Mouse (Mus musculus) brain, embryonic 18.5 days (tissue): ENCODE data around the gene Paqr7.

Experiments
- DNase-seq: peaks from one replicate; pipeline ENCODE4 v3.0.0-alpha.2; 2012; ENCODE audit warnings: low read depth, low spot score

Paqr7 gene

DNA sequence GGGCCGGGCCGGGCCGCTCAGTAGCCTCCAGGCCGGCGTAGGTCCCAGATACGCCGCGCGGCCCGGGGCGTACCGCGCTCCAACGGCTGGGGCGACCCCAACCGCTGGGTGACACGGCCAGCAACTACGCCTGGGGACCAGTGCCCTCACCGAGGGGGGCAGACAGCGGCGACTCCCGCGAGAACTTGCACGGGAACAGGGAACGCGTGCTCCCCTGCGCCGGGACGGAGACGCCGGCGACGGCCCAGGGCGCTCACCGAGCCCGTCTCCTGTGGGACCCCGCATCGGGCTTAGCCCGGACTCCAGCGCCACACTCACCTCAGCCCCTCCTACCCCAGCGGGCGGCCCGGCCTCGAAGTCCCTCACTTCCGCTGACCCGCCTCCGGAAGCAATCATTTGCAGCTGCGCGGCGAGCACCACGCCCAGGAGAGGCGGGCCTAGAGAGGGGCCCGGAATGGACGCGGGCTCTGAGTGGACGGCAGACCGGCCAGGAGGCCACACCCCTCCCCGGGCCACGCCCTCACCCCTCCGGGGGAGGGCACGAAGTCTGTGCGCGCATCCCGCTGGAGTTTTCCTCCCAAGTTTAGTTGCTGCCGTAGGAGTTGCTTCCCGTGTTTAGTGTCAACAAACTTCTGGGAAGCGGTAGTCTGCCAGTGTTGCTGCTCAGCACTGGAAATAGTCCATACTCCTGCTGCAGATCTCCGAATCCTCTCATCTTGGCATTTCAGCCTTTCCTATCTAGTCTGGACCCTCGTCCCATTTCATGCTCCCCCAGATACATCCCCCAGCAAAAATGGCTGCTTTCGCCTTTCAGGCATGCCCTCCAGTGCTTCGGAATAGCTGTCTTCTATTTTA is 38.7 kb downstream of the Paqr7 start, which contains the start of gene Mtfr1l:
Mtfr1l (minus strand) TSS at position 456 of the 855 bp plus-strand sequence.
- peak; percentile 86 for DNase-seq

DNA sequence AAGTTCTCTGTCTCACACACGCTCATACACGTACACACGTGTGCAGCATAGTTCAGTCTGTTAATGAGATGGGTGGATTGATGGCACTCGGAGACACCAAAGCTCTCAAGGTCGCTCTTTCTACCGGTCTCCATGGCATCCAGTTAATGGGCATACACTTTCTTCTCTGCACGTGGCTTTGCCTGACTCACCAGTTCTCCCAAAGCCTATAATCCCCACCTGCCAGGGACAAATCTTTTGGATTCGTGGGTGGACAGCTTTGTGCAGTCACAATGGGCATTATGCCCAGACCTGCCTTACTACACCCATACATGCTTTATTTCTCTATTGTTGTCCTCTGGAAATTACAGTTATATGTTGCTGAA is 39.3 kb downstream of the Paqr7 start:
- no peak for DNase-seq

DNA sequence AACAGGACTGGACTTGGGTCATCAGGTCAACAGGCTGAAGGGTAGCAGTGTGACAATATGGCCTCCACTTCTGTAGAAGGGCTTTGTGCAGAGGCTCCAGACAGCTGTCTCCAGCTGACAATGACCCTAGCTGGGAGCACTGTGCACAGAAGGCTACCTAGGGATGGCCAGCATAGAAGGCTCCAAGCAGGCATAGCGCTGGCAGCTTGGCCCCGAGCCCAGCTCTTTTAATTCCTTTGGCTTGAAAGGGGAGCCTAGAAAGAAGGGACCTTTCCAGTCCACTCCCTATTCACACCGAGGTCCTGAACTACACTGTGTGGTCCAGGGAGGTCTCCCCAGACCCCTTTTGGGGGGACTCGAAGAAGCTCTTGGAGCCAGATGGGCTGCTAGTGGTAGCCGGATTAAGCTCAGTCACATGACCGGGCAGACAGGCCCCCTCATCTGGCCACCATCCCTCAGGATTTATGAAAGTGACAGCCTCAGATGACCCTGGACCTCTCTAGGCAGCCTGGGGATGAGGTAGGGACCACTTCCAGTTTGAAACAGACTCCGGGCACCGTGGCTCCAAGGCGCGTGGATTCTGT is 42.6 kb downstream of the Paqr7 start:
- DNase-seq, result no peak

DNA sequence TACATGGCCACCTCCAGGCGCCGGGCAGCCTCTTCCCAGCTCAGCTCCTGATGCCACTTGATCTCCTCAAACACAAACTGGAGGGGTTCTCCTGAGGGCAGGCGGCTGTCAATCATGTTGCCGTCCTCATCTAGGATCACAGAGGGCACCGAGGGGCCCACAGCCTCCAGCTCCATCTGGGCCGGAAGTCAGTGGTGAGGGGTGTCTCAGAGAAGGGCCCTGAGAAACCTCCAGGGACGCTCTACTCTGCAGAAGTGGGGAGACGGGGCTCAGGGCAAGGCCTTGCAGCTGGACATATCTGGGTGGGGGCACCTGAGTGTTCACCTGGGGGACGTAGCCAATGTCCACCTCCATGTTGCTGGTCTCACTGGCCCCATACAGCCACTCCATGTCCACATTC is 46.2 kb downstream of the Paqr7 start:
- DNase-seq, result no peak

DNA sequence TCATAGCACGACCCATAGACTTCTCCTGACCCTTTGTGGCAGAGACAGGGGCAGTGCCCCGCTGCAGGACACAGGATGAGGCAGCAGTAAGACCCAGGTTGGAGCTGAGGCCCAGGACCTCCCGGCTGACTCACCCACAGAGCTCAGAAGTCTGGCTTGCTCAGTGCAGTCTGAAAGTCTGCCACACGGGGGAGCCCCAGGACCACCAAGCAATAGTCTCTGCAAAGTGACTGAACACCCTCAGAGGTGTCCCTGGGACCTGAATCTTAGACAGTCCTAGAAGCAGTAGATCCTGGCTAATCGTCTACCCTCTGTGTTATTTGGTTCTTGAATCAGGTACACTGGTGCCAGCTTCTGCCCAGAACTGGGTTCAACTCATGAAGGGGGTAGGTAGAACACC is 46.8 kb downstream of the Paqr7 start:
- DNase-seq, result peak; percentile 59

DNA sequence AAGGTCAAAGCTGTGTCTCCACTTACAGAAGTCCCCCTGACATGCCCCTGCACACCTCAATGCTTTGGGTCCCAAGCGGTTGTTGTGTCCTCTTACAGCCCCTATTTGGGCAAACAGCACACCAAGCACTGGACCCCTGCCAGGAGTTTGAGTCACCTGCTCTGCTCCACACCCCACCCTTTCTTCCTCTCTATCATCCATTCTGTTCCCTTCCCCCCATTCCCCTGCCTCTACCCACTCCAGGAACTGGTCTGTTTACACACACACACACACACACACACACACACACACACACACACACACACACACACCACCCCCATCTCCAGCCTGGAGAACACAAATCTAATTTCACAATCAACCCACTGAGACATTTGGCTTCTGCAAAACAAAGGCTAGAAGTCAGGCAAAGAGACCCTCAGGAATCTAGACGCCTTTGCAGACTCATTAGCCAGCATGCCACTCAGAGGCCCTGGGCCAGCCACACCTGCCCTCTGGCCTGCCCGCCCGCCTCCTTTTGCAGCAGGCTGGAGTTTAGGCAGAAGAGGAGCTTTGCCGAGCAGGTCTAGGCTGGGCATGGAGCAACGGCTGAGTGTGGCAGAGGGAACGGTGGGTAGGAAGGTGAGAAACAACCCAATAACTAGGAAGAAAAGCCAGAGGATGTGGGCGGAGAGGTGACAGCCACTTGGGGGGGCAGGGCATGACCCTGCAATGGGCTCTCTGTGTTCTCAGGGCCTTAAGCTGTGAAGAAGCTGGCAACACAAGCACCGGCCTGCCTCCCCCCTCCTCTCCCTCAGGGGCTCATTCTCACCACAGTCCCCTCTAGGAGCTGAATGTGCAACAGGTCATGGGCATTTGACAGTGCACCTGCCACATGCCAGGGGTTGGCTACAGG is 50.6 kb downstream of the Paqr7 start:
- DNase-seq, result no peak

DNA sequence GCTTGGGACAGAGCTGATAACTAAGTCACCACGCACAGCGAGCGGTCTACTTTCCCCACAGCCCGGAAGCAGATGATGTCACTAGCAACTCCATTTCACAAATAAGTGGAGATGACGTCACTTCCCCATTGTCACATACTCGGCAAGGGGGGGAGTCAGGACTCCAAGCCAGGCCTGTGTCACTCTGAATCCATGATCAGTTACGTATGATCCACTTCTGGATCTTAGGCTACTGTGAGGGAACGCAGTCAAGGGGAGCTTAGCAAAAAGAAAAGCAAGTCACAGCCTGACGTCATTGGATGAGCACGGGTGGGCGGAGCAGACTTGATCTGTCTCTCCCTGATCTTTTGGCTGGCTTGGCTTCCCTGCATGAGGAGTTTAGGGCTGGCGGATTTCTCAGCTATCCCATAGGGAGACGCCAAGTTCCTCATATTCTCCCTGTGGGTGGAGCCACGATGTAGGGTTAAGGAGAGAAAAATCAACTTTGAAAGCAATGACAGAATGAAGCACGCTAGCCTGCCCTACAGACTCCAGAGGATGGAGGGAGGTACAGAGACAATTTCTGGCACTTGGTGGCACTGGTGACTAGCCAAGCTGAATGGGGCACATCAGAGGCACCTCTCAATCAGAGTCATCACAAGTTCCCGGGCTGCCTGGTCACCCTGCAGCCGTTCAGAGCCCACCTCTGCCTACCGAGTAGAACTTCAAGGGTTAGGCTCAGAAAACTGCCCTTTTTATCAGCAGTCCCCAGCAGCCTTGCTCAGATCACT is 51.9 kb downstream of the Paqr7 start:
- no peak for DNase-seq

DNA sequence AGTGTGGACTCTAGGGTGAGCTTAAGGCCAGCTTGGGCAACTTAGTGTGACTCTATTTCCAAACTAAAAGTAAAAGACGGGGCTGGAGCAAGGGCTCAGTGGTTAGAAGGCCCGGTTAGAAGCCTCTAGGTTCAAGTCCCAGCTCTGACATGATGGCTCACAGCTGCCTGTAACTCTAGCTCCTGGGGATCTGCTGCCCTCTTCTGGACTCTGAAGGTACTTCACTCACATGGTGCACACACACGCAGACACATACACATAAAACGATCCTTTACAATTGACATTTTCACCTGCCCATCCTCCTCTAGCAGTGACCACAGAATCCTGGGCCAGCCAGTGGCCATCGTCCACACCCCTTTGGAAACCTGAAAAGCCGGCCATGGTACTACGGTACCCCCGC is 53.4 kb downstream of the Paqr7 start:
- DNase-seq, result no peak

DNA sequence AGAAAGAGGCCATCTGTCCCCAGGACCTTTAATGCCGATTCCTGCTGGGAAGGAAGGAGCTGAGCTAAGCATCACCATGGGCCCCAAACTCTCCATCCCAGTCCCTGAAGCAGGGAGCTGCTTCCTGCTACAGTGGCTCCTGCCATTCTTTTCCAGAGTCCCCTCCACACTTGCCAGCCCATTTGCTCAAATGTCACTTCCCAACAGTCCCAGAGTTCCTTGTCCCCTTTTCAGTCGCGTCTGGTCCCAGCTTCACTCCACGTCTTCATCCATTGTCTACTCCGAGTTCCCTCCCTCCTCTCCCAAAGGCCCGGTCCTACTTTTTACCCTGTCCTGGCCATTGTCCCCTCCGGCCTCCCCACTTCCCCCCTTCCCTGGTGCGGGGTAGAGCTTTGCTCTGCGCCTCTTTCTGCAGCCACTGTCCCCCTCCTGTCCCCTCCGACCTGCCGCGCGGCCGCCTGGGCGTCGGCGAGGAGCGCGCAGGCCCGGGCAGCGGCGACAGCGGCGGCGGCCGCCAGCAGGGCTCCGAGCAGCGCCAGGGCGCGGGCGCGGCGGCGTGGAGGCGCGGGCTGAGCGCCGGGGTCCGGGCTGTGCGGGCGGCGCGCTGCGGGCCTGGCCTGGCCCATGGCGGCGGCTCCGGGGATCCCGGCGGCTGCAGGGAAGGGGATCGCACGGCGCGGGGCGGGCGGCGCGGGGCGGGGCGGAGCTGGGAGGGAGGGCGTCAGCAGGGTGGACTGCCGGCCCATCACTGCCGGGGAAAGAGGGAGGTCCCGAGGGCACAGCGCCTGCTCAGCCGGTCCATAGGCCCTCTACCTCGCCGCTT is 55.2 kb downstream of the Paqr7 start, which contains the start of gene Selenon:
Selenon (minus strand) TSS at position 673 of the 823 bp plus-strand sequence.
- DNase-seq, result no peak

DNA sequence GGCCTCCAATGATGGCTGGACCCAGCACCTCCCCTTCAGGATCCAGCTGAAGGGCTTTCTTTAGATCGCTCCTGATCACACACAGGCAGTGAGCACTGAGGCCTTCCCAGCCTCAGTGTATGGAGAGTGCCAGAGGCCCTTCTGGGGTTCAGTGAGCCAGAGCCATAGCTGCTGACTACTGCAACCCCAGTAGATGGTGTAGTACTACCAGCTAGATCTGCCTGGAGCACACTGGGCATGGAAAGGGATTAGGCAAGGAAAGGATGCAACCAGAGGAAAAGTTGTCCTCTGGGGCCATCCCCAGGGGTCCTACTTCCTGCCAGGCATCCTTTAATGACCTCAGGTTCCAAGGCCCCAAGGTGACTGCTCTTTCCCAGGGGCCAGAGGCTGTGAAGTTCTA is 57.1 kb downstream of the Paqr7 start:
- DNase-seq, result no peak

DNA sequence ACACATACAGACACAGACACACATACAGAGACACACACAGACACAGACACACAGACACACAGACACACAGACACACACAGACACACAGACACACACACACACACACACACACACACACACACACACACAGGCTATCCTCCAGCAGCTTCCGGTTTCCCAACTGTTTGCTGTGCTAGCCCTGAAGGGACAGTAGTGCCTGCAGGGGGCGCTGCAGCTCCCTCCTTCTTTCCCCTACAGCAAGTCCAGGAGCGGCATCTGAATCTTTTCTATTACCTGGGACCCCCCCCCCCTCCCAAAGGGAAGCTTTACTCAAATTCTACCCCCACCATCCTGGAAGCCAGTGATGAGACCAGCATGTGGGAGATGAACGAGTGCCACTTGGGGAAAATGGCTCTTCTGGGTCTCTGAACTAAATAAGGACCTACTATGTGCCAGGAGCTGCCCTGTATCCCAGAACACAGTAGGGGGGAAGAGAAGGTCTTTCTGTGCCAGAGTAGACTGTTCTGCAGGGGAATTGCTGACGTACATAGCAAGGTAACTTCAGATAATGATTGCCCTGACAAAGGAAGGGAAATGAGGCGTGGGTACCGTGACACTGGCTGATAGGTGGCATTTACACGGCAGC is 59.6 kb downstream of the Paqr7 start:
- DNase-seq, result no peak

DNA sequence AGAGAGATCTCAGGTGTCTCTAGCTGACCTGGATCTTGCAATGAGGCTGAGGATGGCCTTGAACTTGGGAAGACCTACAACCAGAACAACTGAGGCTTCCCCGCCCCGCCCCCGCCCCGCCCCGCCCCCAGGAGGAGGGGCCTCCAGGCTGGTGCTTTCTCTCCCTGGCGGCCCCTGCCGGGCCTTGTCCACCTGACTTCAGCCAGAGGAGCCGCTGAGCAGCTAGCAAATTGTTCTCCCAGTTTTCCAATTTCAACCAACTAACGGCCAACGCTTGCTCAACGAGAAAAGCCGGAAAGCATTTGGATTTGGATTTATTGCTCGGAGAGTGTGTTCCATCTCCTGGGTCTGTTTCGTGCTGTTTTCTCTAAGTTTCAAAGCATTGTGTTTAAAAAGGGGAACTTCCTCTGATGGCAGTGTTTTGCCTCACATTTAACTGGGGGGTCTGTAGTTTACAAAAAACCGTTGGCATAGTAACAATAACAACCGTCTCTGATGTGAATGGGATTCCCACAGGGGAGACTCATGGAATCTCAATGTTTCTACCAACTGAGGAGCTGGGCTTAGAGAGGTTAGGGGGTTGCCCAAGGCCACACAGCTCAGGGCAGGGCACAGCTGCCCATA is 61.2 kb downstream of the Paqr7 start:
- no peak for DNase-seq

DNA sequence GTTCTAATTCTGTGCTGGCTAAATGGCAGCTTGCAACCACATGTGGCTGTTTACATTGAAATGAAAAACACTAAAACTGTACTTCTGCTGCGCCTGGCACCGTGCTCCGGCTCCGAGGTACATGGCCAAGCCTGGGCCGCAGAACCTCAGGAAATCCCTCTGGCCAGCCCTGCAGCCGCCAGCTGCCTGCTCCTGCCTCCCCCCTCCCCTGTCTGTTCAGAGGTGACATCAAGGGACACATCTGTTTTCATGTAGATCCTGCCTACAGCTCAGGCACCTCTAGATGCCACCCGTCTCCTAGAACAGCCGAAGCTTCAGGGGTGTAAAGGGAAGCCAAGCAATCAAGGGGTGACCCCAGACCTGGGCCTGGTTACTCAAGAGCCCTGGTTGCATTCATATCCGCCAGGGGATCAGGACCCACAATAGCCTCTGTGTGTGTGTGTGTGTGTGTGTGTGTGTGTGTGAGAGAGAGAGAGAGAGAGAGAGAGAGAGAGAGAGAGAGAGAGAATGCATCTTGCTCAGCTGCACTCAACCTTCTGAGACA is 62.1 kb downstream of the Paqr7 start:
- no peak for DNase-seq

DNA sequence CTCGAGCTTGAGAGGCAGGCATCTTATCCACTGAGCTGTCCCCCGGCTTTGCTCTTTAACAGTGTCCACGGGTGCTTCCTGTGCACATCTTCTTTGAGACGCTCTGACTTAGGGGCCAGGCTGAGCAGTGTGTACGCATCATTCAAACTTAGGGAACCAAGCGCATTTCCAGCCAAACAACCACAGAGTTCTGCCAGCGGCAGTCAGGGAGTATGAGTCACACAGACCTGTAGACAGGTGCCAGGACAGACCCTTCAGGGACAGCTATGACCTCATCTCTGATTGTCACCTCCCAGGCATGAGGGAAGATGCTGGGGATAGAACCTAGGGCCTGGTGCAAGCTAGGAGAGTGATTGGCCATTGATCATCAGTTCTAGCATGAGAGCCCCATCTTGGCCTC is 62.7 kb downstream of the Paqr7 start:
- DNase-seq, result no peak
